Mouse (Mus musculus): Measurements from ENCODE around the gene Vash2.

Vash2 gene

GRCm38 (mm10) chr1:190976887-190977573, 2.1 kb downstream of the Vash2 start:
- in situ Hi-C loops (cut with MboI, MseI), result no loop called here

- in situ Hi-C loops (cut with MboI, MseI), result no loop called here
These were observed 4.3 kb downstream of the Vash2 start for GRCm38 (mm10) chr1:190974833-190975232.

- in situ Hi-C loops (cut with MboI, MseI), result no loop called here
These were observed 4.9 kb downstream of the Vash2 start for GRCm38 (mm10) chr1:190974191-190974590.

GRCm38 (mm10) chr1:190972612-190973192, 6.4 kb downstream of the Vash2 start:
- in situ Hi-C loops (cut with MboI, MseI), result no loop called here

GRCm38 (mm10) chr1:190971708-190972610, 7.1 kb downstream of the Vash2 start:
- in situ Hi-C loops (cut with MboI, MseI), result no loop called here

- in situ Hi-C loops (cut with MboI, MseI), result no loop called here
These were observed 11.1 kb downstream of the Vash2 start for GRCm38 (mm10) chr1:190968010-190968409.

GRCm38 (mm10) chr1:190964992-190965780, 13.9 kb downstream of the Vash2 start:
- in situ Hi-C loops (cut with MboI, MseI), result no loop called here

- in situ Hi-C loops (cut with MboI, MseI), result no loop called here
These were observed 16.3 kb downstream of the Vash2 start for GRCm38 (mm10) chr1:190962760-190963159.

GRCm38 (mm10) chr1:190958821-190959220, 20.3 kb downstream of the Vash2 start:
- in situ Hi-C loops (cut with MboI, MseI), result no loop called here

- in situ Hi-C loops (cut with MboI, MseI), result no loop called here
These were observed 26.1 kb downstream of the Vash2 start for GRCm38 (mm10) chr1:190953009-190953408.

- in situ Hi-C loops (cut with MboI, MseI), result no loop called here
These were observed 28.1 kb downstream of the Vash2 start for GRCm38 (mm10) chr1:190951014-190951413.

GRCm38 (mm10) chr1:190948846-190949245, 30.2 kb downstream of the Vash2 start:
- in situ Hi-C loops (cut with MboI, MseI), result no loop called here

GRCm38 (mm10) chr1:190948439-190948838, 30.7 kb downstream of the Vash2 start:
- in situ Hi-C loops (cut with MboI, MseI), result no loop called here

- in situ Hi-C loops (cut with MboI, MseI), result no loop called here
These were observed 31.1 kb downstream of the Vash2 start for GRCm38 (mm10) chr1:190947986-190948385.

GRCm38 (mm10) chr1:190944109-190944760, 34.9 kb downstream of the Vash2 start:
- in situ Hi-C loops (cut with MboI, MseI), result loop anchor here (5.0 kb wide), 1 partner anchor 48 kb away; no protein-coding TSS in a partner anchor

GRCm38 (mm10) chr1:190939803-190940202, 39.3 kb downstream of the Vash2 start:
- in situ Hi-C loops (cut with MboI, MseI), result loop anchor here (5.0 kb wide), 1 partner anchor 52 kb away; no protein-coding TSS in a partner anchor

- in situ Hi-C loops (cut with MboI, MseI), result no loop called here
These were observed 48.9 kb downstream of the Vash2 start for GRCm38 (mm10) chr1:190930181-190930580.

- in situ Hi-C loops (cut with MboI, MseI), result no loop called here
These were observed 49.9 kb downstream of the Vash2 start for GRCm38 (mm10) chr1:190929010-190929695.

GRCm38 (mm10) chr1:190928370-190929009, 50.6 kb downstream of the Vash2 start:
- in situ Hi-C loops (cut with MboI, MseI), result no loop called here

All from regulatory T cell (primary cell).